Mouse (Mus musculus) neutrophil, adult 5-6 weeks (primary cell): ENCODE results near the gene Olfr1500. TPM values are rescaled to one million over a fixed set of nuclear protein-coding genes. Genes with fewer than 3 reads are reported as not detected.
"Not testable (repeated sequence)": the region's sequence is repeated elsewhere in the genome, so short reads cannot be mapped to it uniquely, and the experiment has no call there.

ENCODE experiments used
- ATAC-seq: fragments of 151-379, 151-347 bp; 2 replicates; pipeline ENCODE4 v1.8.0; 2017; ENCODE audit warnings: mild to moderate bottlenecking, moderate TSS enrichment; ENCODE audit not compliant: insufficient number of reproducible peaks, poor library complexity, low FRiP score, severe bottlenecking; ENCODE audit errors: extremely low read depth
- total RNA-seq: library from RNA; stranded (forward); fragments of 200-1000 nt; gene quantifications from 2 replicates; pipeline ENCODE4 v1.2.3, GENCODE M21; 2017

Gene Olfr1500
- 0.23 TPM in 1 of 2 replicates, not detected in the other for total RNA-seq

GRCm38 (mm10) chr19:13830388-13830787, at the start of gene Olfr1500:
Gene Olfr1500, minus strand, starts transcription at chr19:13830488.
- ATAC-seq = no peak

GRCm38 (mm10) chr19:13861495-13861894, 31.2 kb upstream of the Olfr1500 start, which contains the start of gene Olfr1502:
Gene Olfr1502, plus strand, starts transcription at chr19:13861795.
- ATAC-seq = no peak

GRCm38 (mm10) chr19:13850592-13850991, 20.3 kb upstream of the Olfr1500 start, which contains the start of gene Olfr1501:
Gene Olfr1501, minus strand, starts transcription at chr19:13850692.
- ATAC-seq = not testable (repeated sequence)

- ATAC-seq = no peak
Observed at GRCm38 (mm10) chr19:13828447-13828846, 1.8 kb downstream of the Olfr1500 start.

- ATAC-seq = no peak
Observed at GRCm38 (mm10) chr19:13820847-13821246, 9.4 kb downstream of the Olfr1500 start.

- ATAC-seq = no peak
Observed at GRCm38 (mm10) chr19:13819347-13819746, 10.9 kb downstream of the Olfr1500 start, which contains the start of gene Olfr1499. Gene Olfr1499, minus strand, starts transcription at chr19:13819447.

GRCm38 (mm10) chr19:13818827-13819226, 11.5 kb downstream of the Olfr1500 start:
- no peak for ATAC-seq

- ATAC-seq = no peak
Observed at GRCm38 (mm10) chr19:13812823-13813222, 17.5 kb downstream of the Olfr1500 start.

- ATAC-seq = not testable (repeated sequence)
Observed at GRCm38 (mm10) chr19:13805486-13805885, 24.8 kb downstream of the Olfr1500 start.

- no peak for ATAC-seq
Observed at GRCm38 (mm10) chr19:13798102-13798501, 32.2 kb downstream of the Olfr1500 start, which contains the start of gene Olfr1497. Gene Olfr1497, minus strand, starts transcription at chr19:13798202.

- ATAC-seq = no peak
Observed at GRCm38 (mm10) chr19:13777578-13777977, 52.7 kb downstream of the Olfr1500 start, which contains the start of gene Olfr1496. Gene Olfr1496, plus strand, starts transcription at chr19:13777878.

Other genes starting within 250 kb of the Olfr1500 start
- gene Olfr1484, start 247.0 kb downstream of the Olfr1500 start, total RNA-seq = not detected in 2 replicates
- not detected in 2 replicates for gene Olfr1487, start 213.1 kb downstream of the Olfr1500 start, total RNA-seq
- gene Olfr1489, start 198.9 kb downstream of the Olfr1500 start, total RNA-seq = not detected in 2 replicates
- 0.12 TPM in 1 of 2 replicates, not detected in the other for gene Olfr1490, start 179.4 kb downstream of the Olfr1500 start, total RNA-seq
- not detected in 2 replicates for gene Olfr1491, start 133.2 kb downstream of the Olfr1500 start, total RNA-seq
- gene Olfr1493-ps1, start 107.2 kb downstream of the Olfr1500 start, total RNA-seq = not detected in 2 replicates
- not detected in 2 replicates for gene Olfr1494, start 90.8 kb downstream of the Olfr1500 start, total RNA-seq
- not detected in 2 replicates for gene Olfr1495, start 65.9 kb downstream of the Olfr1500 start, total RNA-seq
- gene Olfr1496, start 52.6 kb downstream of the Olfr1500 start, total RNA-seq = not detected in 2 replicates
- not detected in 2 replicates for gene Olfr1497, start 32.3 kb downstream of the Olfr1500 start, total RNA-seq
- 0.35 TPM in 1 of 2 replicates, not detected in the other for gene Olfr1499, start 11.0 kb downstream of the Olfr1500 start, total RNA-seq
- not detected in 2 replicates for gene Olfr1501, start 20.2 kb upstream of the Olfr1500 start, total RNA-seq
- gene Olfr1502, start 31.3 kb upstream of the Olfr1500 start, total RNA-seq = not detected in 2 replicates
- not detected in 2 replicates for gene Olfr1504, start 67.4 kb upstream of the Olfr1500 start, total RNA-seq
- not detected in 2 replicates for gene Olfr1505, start 83.0 kb upstream of the Olfr1500 start, total RNA-seq